8 mouse cellular contexts compared by ENCODE assay signal in genomic region chr1:132046143-132046735, GRCm38 (mm10). TPM values are rescaled to one million over a fixed set of nuclear protein-coding genes. Genes with fewer than 3 reads are reported as not detected.
DNase-seq lines count a peak whose midpoint lies in the region; ATAC-seq and TF ChIP-seq lines count a peak whose summit lies in the region.

No protein-coding gene starts in this region.

- H3K9me3 ChIP-seq in forebrain, embryonic 10.5 days: no peaks in the 10 kb centered on the region
- no peaks in the 10 kb centered on the region for H3K9me3 ChIP-seq in forebrain, embryonic 12.5 days
- H3K9me3 ChIP-seq in intestine, embryonic 14.5 days (ENCODE audit: control insufficient read depth, low read length): no peaks in the 10 kb centered on the region
- H3K9me3 ChIP-seq in midbrain, embryonic 13.5 days: no peaks in the 10 kb centered on the region

- no peaks in the 10 kb centered on the region for H3K4me1 ChIP-seq in forebrain, embryonic 10.5 days
- peaks cover 3% of the 10 kb centered on the region; the same call in 1 of the 2 replicates for H3K4me1 ChIP-seq in forebrain, embryonic 12.5 days
- no peaks in the 10 kb centered on the region for H3K4me1 ChIP-seq in intestine, embryonic 14.5 days (replicated peaks; ENCODE audit: control insufficient read depth, insufficient read depth, low read length)
- H3K4me1 ChIP-seq in midbrain, embryonic 13.5 days (replicated peaks): no peaks in the 10 kb centered on the region
- no peaks in the 10 kb centered on the region; the same call in 1 of the 2 replicates for H3K4me1 ChIP-seq in small intestine, adult 2 months (ENCODE audit: control insufficient read depth, insufficient read depth, insufficient read length, low read length)

- intact Hi-C loops in left cerebral cortex, postnatal 4 days (cut with DNase I): loop anchor here (5.0 kb wide), 2 partner anchors 49 to 61 kb away; no protein-coding TSS in a partner anchor

- no peaks in the 10 kb centered on the region for H3K27me3 ChIP-seq in forebrain, embryonic 10.5 days (ENCODE audit: poor library complexity, severe bottlenecking)
- H3K27me3 ChIP-seq in forebrain, embryonic 12.5 days: no peaks in the 10 kb centered on the region
- no peaks in the 10 kb centered on the region for H3K27me3 ChIP-seq in intestine, embryonic 14.5 days (replicated peaks; ENCODE audit: control insufficient read depth, insufficient read depth, low read length)
- no peaks in the 10 kb centered on the region for H3K27me3 ChIP-seq in midbrain, embryonic 13.5 days
- H3K27me3 ChIP-seq in small intestine, adult 2 months (ENCODE audit: control insufficient read depth, insufficient read depth, low read length): no peaks in the 10 kb centered on the region

- WGBS in forebrain, embryonic 10.5 days: 26% methylated on average over 15 of the region's 15 CpGs
- WGBS in forebrain, embryonic 12.5 days: 27% methylated on average over 15 of the region's 15 CpGs
- 25% methylated on average over 15 of the region's 15 CpGs for WGBS in intestine, embryonic 14.5 days
- 27% methylated on average over 15 of the region's 15 CpGs for WGBS in midbrain, embryonic 13.5 days
- 24% methylated on average over 15 of the region's 15 CpGs for WGBS in small intestine, adult 2 months

- H3K4me3 ChIP-seq in forebrain, embryonic 10.5 days: no peak overlapping the region
- H3K4me3 ChIP-seq in forebrain, embryonic 12.5 days (replicated peaks): no peak overlapping the region
- H3K4me3 ChIP-seq in intestine, embryonic 14.5 days (ENCODE audit: low read depth, low read length): no peak overlapping the region
- H3K4me3 ChIP-seq in midbrain, embryonic 13.5 days (replicated peaks): no peak overlapping the region
- H3K4me3 ChIP-seq in small intestine, adult 2 months (ENCODE audit: low read depth, low read length): no peak overlapping the region

- TF ChIP-seq CTCF in small intestine, adult 2 months (IDR thresholded peaks at IDR 0.05; ENCODE audit: extremely low read depth, insufficient read length, insufficient replicate concordance, low read depth, low read length): peak; percentile 80

- TF ChIP-seq POLR2A in small intestine, adult 2 months (IDR thresholded peaks at IDR 0.05; ENCODE audit: low read depth, low read length): no peak

- H3K27ac ChIP-seq in forebrain, embryonic 10.5 days: no peak overlapping the region
- H3K27ac ChIP-seq in forebrain, embryonic 12.5 days: no peak overlapping the region
- H3K27ac ChIP-seq in intestine, embryonic 14.5 days (ENCODE audit: low read depth): no peak overlapping the region
- H3K27ac ChIP-seq in midbrain, embryonic 13.5 days: no peak overlapping the region
- no peak overlapping the region for H3K27ac ChIP-seq in small intestine, adult 2 months (ENCODE audit: insufficient read depth, low read depth, low read length)

- no peak overlapping the region for H3K4me2 ChIP-seq in forebrain, embryonic 12.5 days
- no peak overlapping the region for H3K4me2 ChIP-seq in intestine, embryonic 14.5 days (ENCODE audit: low read length)
- no peak overlapping the region for H3K4me2 ChIP-seq in midbrain, embryonic 13.5 days (replicated peaks)

- no peak overlapping the region for H3K9ac ChIP-seq in forebrain, embryonic 12.5 days
- no peak overlapping the region for H3K9ac ChIP-seq in intestine, embryonic 14.5 days (ENCODE audit: low read length)
- no peak overlapping the region for H3K9ac ChIP-seq in midbrain, embryonic 13.5 days (replicated peaks)

- no peaks in the 10 kb centered on the region for H3K36me3 ChIP-seq in forebrain, embryonic 10.5 days (replicated peaks)
- H3K36me3 ChIP-seq in forebrain, embryonic 12.5 days (replicated peaks): no peaks in the 10 kb centered on the region
- H3K36me3 ChIP-seq in intestine, embryonic 14.5 days (ENCODE audit: control insufficient read depth, insufficient read depth, low read length): no peaks in the 10 kb centered on the region
- H3K36me3 ChIP-seq in midbrain, embryonic 13.5 days: no peaks in the 10 kb centered on the region
- H3K36me3 ChIP-seq in small intestine, adult 2 months (ENCODE audit: control insufficient read depth, insufficient read depth, low read length): peaks cover 4% of the 10 kb centered on the region; the same call in 1 of the 2 replicates

- peak; percentile 64 for DNase-seq in forebrain, embryonic 10.5 days (ENCODE audit: extremely low spot score, low spot score)
- peak; percentile 62 for DNase-seq in cerebellum, adult 8-10 months
- DNase-seq in frontal cortex, postnatal 36 days (ENCODE audit: low spot score in 2 of 2): peak; percentile 64 to 69
- peak; percentile 77 for DNase-seq in intestine, embryonic 14.5 days (ENCODE audit: low spot score)
- DNase-seq in left cerebral cortex, postnatal 4 days: peak; percentile 67

- ATAC-seq in forebrain, embryonic 12.5 days (ENCODE audit: low FRiP score): no peak
- ATAC-seq in intestine, embryonic 14.5 days (replicated peaks; ENCODE audit: low FRiP score, low TSS enrichment, low read depth): 0 out of 2 replicates have a peak, but pooled peaks have one; percentile 51
- ATAC-seq in midbrain, embryonic 13.5 days: peak; percentile 79

RNA-seq across cellular contexts. Expression of gene Mfsd4a, which starts 21.6 kb away (rescaled TPM):
- 11.1 and 13.0 TPM in 2 replicates for polyA plus RNA-seq in forebrain, embryonic 10.5 days (2016; fragmentation: Nextera tagmentation; extraction: Ambion mirVana)
- 14.2 and 16.0 TPM in 2 replicates for polyA plus RNA-seq in forebrain, embryonic 12.5 days (2016; fragmentation: Nextera tagmentation; extraction: Ambion mirVana)
- polyA plus RNA-seq in intestine, embryonic 14.5 days (2014; fragmentation: Nextera tagmentation; extraction: Ambion mirVana): 13.4 TPM in 2 replicates
- 10 to 100 TPM; 14.6 to 20.9 TPM for total RNA-seq in left cerebral cortex, postnatal 4 days (2021)
- polyA plus RNA-seq in midbrain, embryonic 13.5 days (2015; fragmentation: Nextera tagmentation; extraction: Ambion mirVana): 7.3 and 8.0 TPM in 2 replicates
- 14.0 and 28.0 TPM in 2 replicates for polyA plus RNA-seq in small intestine, adult 2 months (2012; rRNA removed)

RNA-seq across cellular contexts. Expression of gene Elk4, which starts 38.8 kb away (rescaled TPM):
- 12.0 and 13.8 TPM in 2 replicates for polyA plus RNA-seq in forebrain, embryonic 10.5 days (2016; fragmentation: Nextera tagmentation; extraction: Ambion mirVana)
- 16.9 and 19.9 TPM in 2 replicates for polyA plus RNA-seq in forebrain, embryonic 12.5 days (2016; fragmentation: Nextera tagmentation; extraction: Ambion mirVana)
- polyA plus RNA-seq in intestine, embryonic 14.5 days (2014; fragmentation: Nextera tagmentation; extraction: Ambion mirVana): 26.3 and 31.0 TPM in 2 replicates
- total RNA-seq in left cerebral cortex, postnatal 4 days (2021): 10 to 100 TPM; 53.0 to 56.1 TPM
- polyA plus RNA-seq in midbrain, embryonic 13.5 days (2015; fragmentation: Nextera tagmentation; extraction: Ambion mirVana): 10.9 and 12.6 TPM in 2 replicates
- 8.0 and 16.6 TPM in 2 replicates for polyA plus RNA-seq in small intestine, adult 2 months (2012; rRNA removed)
